Mouse (Mus musculus) hindbrain, embryonic 11.5 days (tissue): ENCODE measurements at regions not wholly inside any gene's neighbourhood (a gene's known extent, or its start where the extent isn't known, plus 50 kb on each side); places are given as distances from the start of the nearest gene placed in this dataset.

Experiments
- ATAC-seq: fragments of 200-750 bp; cut with Nextera tagmentation; 2 replicates; pipeline ENCODE4 v1.8.0; 2017; ENCODE audit warnings: mild to moderate bottlenecking, moderate TSS enrichment, moderate library complexity; ENCODE audit not compliant: low FRiP score
- DNase-seq: peaks from one replicate; pipeline ENCODE4 v3.0.0-alpha.2; 2015; ENCODE audit warnings: low spot score
- H3K27ac ChIP-seq: fragments of 300-500 bp; sonication (generic); 2 replicates; pipeline ENCODE4 v1.5.1; 2014; ENCODE audit warnings: mild to moderate bottlenecking, low read depth, low read length
- H3K27me3 ChIP-seq: fragments of 300-500 bp; sonication (generic); 2 replicates; pipeline ENCODE4 v1.6.1; 2014; ENCODE audit warnings: mild to moderate bottlenecking, low read length, moderate library complexity, mixed read lengths; ENCODE audit not compliant: control insufficient read depth, insufficient read depth
- H3K36me3 ChIP-seq: fragments of 300-500 bp; sonication (generic); 2 replicates; pipeline ENCODE4 v1.6.1; 2014; ENCODE audit warnings: mild to moderate bottlenecking, low read length, moderate library complexity, mixed read lengths; ENCODE audit not compliant: control insufficient read depth, insufficient read depth
- H3K4me1 ChIP-seq: fragments of 300-500 bp; sonication (generic); replicated peaks from 2 replicates; pipeline ENCODE4 v1.6.1; 2014; ENCODE audit warnings: low read length, mixed read lengths; ENCODE audit not compliant: control insufficient read depth, insufficient read depth
- H3K4me2 ChIP-seq: fragments of 300-500 bp; sonication (generic); replicated peaks from 2 replicates; pipeline ENCODE4 v1.6.1; 2014; ENCODE audit warnings: mild to moderate bottlenecking, low read depth, low read length
- H3K4me3 ChIP-seq: fragments of 300-500 bp; sonication (generic); 2 replicates; pipeline ENCODE4 v1.5.1; 2014; ENCODE audit warnings: low read depth, low read length
- H3K9ac ChIP-seq: fragments of 300-500 bp; sonication (generic); 2 replicates; pipeline ENCODE4 v1.6.1; 2014; ENCODE audit warnings: low read depth, low read length
- H3K9me3 ChIP-seq: fragments of 300-500 bp; sonication (generic); 2 replicates; pipeline ENCODE4 v1.6.1; 2016; ENCODE audit warnings: low read length; ENCODE audit not compliant: control insufficient read depth
- WGBS: fragments of 180-500 bp; shearing (Covaris S2); extraction: QIAGEN DNeasy Blood & Tissue Kit; methylation state at CpG from one replicate; pipeline ENCODE4 v1.1.7; 2014; 5-methylcytosine and 5-hydroxymethylcytosine counted together

- DNase-seq, result no peak
- H3K4me1 ChIP-seq, result no peaks in the 10 kb centered on the region
- no peak for ATAC-seq
- H3K27me3 ChIP-seq, result 0 out of 2 replicates have a peak, but pooled peaks cover 3% of the 10 kb centered on the region
- H3K36me3 ChIP-seq, result no peaks in the 10 kb centered on the region
- H3K9ac ChIP-seq, result no peak overlapping the region
- WGBS, result 53% methylated on average over 7 of the region's 7 CpGs
- H3K4me2 ChIP-seq, result no peak overlapping the region
- no peaks in the 10 kb centered on the region for H3K9me3 ChIP-seq
- H3K4me3 ChIP-seq, result no peak overlapping the region
- H3K27ac ChIP-seq, result no peak overlapping the region
Observed at GRCm38 (mm10) chr1:136694983-136695382, 70.3 kb downstream of the Zfp281 start.

GRCm38 (mm10) chr1:136696077-136696641 is 71.5 kb downstream of the Zfp281 start:
- no peaks in the 10 kb centered on the region for H3K4me1 ChIP-seq
- ATAC-seq, result no peak
- WGBS, result 8% methylated on average over 19 of the region's 19 CpGs
- peak; percentile 40 for DNase-seq
- no peaks in the 10 kb centered on the region for H3K36me3 ChIP-seq
- no peak overlapping the region for H3K4me3 ChIP-seq
- no peak overlapping the region for H3K27ac ChIP-seq
- 0 out of 2 replicates have a peak, but pooled peaks cover 3% of the 10 kb centered on the region for H3K27me3 ChIP-seq
- peak overlapping the region; percentile 40 for H3K4me2 ChIP-seq
- H3K9me3 ChIP-seq, result no peaks in the 10 kb centered on the region
- H3K9ac ChIP-seq, result no peak overlapping the region

- WGBS, result 23% methylated on average over 9 of the region's 9 CpGs
- no peak overlapping the region for H3K4me2 ChIP-seq
- H3K27me3 ChIP-seq, result 0 out of 2 replicates have a peak, but pooled peaks cover 3% of the 10 kb centered on the region
- H3K36me3 ChIP-seq, result no peaks in the 10 kb centered on the region
- no peak overlapping the region for H3K9ac ChIP-seq
- H3K4me1 ChIP-seq, result no peaks in the 10 kb centered on the region
- DNase-seq (no peak), ATAC-seq (no peak)
- H3K9me3 ChIP-seq, result no peaks in the 10 kb centered on the region
- H3K4me3 ChIP-seq, result no peak overlapping the region
- H3K27ac ChIP-seq, result no peak overlapping the region
Observed at GRCm38 (mm10) chr1:136698454-136699152, 73.9 kb downstream of the Zfp281 start.

- Histone ChIP-seq H3K4me3 (no peak overlapping the region), H3K27ac (no peak overlapping the region), H3K4me1 (no peaks in the 10 kb centered on the region), H3K9ac (no peak overlapping the region), H3K4me2 (no peak overlapping the region), H3K27me3 (0 out of 2 replicates have a peak, but pooled peaks cover 3% of the 10 kb centered on the region), H3K36me3 (no peaks in the 10 kb centered on the region), H3K9me3 (no peaks in the 10 kb centered on the region)
- DNase-seq, result no peak
- no peak for ATAC-seq
- 76% methylated on average over 7 of the region's 7 CpGs for WGBS
Observed at GRCm38 (mm10) chr1:136699153-136699524, 74.4 kb downstream of the Zfp281 start.

- no peak overlapping the region for H3K9ac ChIP-seq
- H3K27me3 ChIP-seq, result 0 out of 2 replicates have a peak, but pooled peaks cover 3% of the 10 kb centered on the region
- no peak overlapping the region for H3K27ac ChIP-seq
- no peaks in the 10 kb centered on the region for H3K36me3 ChIP-seq
- 90% methylated on average over 8 of the region's 8 CpGs for WGBS
- DNase-seq (no peak), ATAC-seq (no peak)
- H3K4me1 ChIP-seq, result no peaks in the 10 kb centered on the region
- no peaks in the 10 kb centered on the region for H3K9me3 ChIP-seq
- H3K4me3 ChIP-seq, result no peak overlapping the region
- no peak overlapping the region for H3K4me2 ChIP-seq
Observed at GRCm38 (mm10) chr1:136699571-136699970, 74.9 kb downstream of the Zfp281 start.

- Histone ChIP-seq H3K4me3 (no peak overlapping the region), H3K9ac (no peak overlapping the region), H3K4me1 (no peaks in the 10 kb centered on the region), H3K4me2 (no peak overlapping the region), H3K27me3 (no peaks in the 10 kb centered on the region), H3K9me3 (no peaks in the 10 kb centered on the region), H3K27ac (no peak overlapping the region), H3K36me3 (no peaks in the 10 kb centered on the region)
- no peak for DNase-seq
- ATAC-seq, result no peak
- 95% methylated on average over 5 of the region's 5 CpGs for WGBS
Observed at GRCm38 (mm10) chr1:136704139-136704538, 79.4 kb downstream of the Zfp281 start.

GRCm38 (mm10) chr1:136706509-136706908 is 81.8 kb downstream of the Zfp281 start:
- H3K27ac ChIP-seq, result no peak overlapping the region
- no peaks in the 10 kb centered on the region for H3K4me1 ChIP-seq
- H3K4me2 ChIP-seq, result no peak overlapping the region
- H3K4me3 ChIP-seq, result no peak overlapping the region
- ATAC-seq (peak; percentile 57; the same call in 1 of the 2 replicates), DNase-seq (peak; percentile 48)
- WGBS, result 56% methylated on average over 8 of the region's 8 CpGs
- H3K9me3 ChIP-seq, result no peaks in the 10 kb centered on the region
- H3K36me3 ChIP-seq, result no peaks in the 10 kb centered on the region
- no peaks in the 10 kb centered on the region for H3K27me3 ChIP-seq
- no peak overlapping the region for H3K9ac ChIP-seq

- 85% methylated on average over 8 of the region's 8 CpGs for WGBS
- H3K27ac ChIP-seq, result no peak overlapping the region
- no peak overlapping the region for H3K9ac ChIP-seq
- no peaks in the 10 kb centered on the region for H3K9me3 ChIP-seq
- no peaks in the 10 kb centered on the region for H3K4me1 ChIP-seq
- no peak overlapping the region for H3K4me3 ChIP-seq
- ATAC-seq (no peak), DNase-seq (no peak)
- H3K4me2 ChIP-seq, result no peak overlapping the region
- H3K27me3 ChIP-seq, result no peaks in the 10 kb centered on the region
- H3K36me3 ChIP-seq, result no peaks in the 10 kb centered on the region
Observed at GRCm38 (mm10) chr1:136707394-136707793, 82.7 kb downstream of the Zfp281 start.

- no peak overlapping the region for H3K4me3 ChIP-seq
- H3K4me2 ChIP-seq, result no peak overlapping the region
- no peaks in the 10 kb centered on the region for H3K4me1 ChIP-seq
- no peaks in the 10 kb centered on the region for H3K36me3 ChIP-seq
- H3K27ac ChIP-seq, result no peak overlapping the region
- no peaks in the 10 kb centered on the region for H3K27me3 ChIP-seq
- no peaks in the 10 kb centered on the region for H3K9me3 ChIP-seq
- H3K9ac ChIP-seq, result no peak overlapping the region
- WGBS, result 95% methylated on average over 12 of the region's 12 CpGs
- ATAC-seq (no peak), DNase-seq (no peak)
Observed at GRCm38 (mm10) chr1:136707866-136708265, 83.2 kb downstream of the Zfp281 start.
